Mouse (Mus musculus) liver, adult 2 months (tissue): Measurements from ENCODE around the gene Atp8b4.

Source experiments
- CTCF ChIP-seq: fragments of 200-500 bp; IDR thresholded peaks from 2 replicates; pipeline ENCODE4 v1.5.1; 2011; ENCODE audit warnings: low read depth, low read length, control low read depth
- POLR2A ChIP-seq: fragments of 200-500 bp; IDR thresholded peaks from 2 replicates; pipeline ENCODE4 v1.6.1; 2011; ENCODE audit warnings: low read length, control low read depth; ENCODE audit not compliant: insufficient read depth; ENCODE audit errors: extremely low read depth

GRCm38 (mm10) chr2:126274826-126275405, 225.6 kb downstream of the Atp8b4 start:
- TF ChIP-seq CTCF = no peak
- TF ChIP-seq POLR2A = no peak
